Mouse (Mus musculus) E14TG2a.4 (cell line): ENCODE measurements around the gene Rab5c.

Experiments
- H3K27me3 ChIP-seq: 2 replicates; pipeline ENCODE4 v1.6.1; 2014; ENCODE audit warnings: low read length, control low read depth; ENCODE audit not compliant: insufficient read depth
- H3K36me3 ChIP-seq: 2 replicates; pipeline ENCODE4 v1.6.1; 2014; ENCODE audit warnings: low read length, control low read depth; ENCODE audit not compliant: insufficient read depth
- H3K4me1 ChIP-seq: replicated peaks from 2 replicates; pipeline ENCODE4 v1.6.1; 2014; ENCODE audit warnings: low read depth, low read length, control low read depth
- H3K4me3 ChIP-seq: replicated peaks from 2 replicates; pipeline ENCODE4 v1.5.1; 2014; ENCODE audit warnings: mild to moderate bottlenecking, low read length
- H3K9me3 ChIP-seq: 2 replicates; pipeline ENCODE4 v1.6.1; 2014; ENCODE audit warnings: low read length, control low read depth
- CTCF ChIP-seq: conservative IDR thresholded peaks from 2 replicates; pipeline ENCODE4 v1.5.1; 2014; ENCODE audit warnings: low read length
- NANOG ChIP-seq: IDR thresholded peaks from 2 replicates; pipeline ENCODE4 v1.6.1; 2014; ENCODE audit warnings: borderline replicate concordance, low read length, mixed read lengths
- POU5F1 ChIP-seq: IDR thresholded peaks from 2 replicates; pipeline ENCODE4 v1.6.1; 2014; ENCODE audit warnings: low read length, borderline replicate concordance

Rab5c gene

GRCm38 (mm10) chr11:100770646-100771408 is 32.8 kb upstream of the Rab5c start, which contains the start of gene Ghdc:
Gene Ghdc (minus strand): TSS chr11:100770957.
- Histone ChIP-seq H3K4me3 (peak within 1 kb of the TSS; percentile 81), H3K36me3 (peaks cover 28% of the 10 kb centered on the region), H3K4me1 (peaks cover 48% of the 10 kb centered on the region), H3K27me3 (no peaks in the 10 kb centered on the region), H3K9me3 (no peaks in the 10 kb centered on the region)
- no peak for TF ChIP-seq POU5F1
- no peak for TF ChIP-seq NANOG
- TF ChIP-seq CTCF: no peak

- Histone ChIP-seq H3K4me3 (peak overlapping the region; percentile 81), H3K4me1 (peaks cover 48% of the 10 kb centered on the region), H3K9me3 (no peaks in the 10 kb centered on the region), H3K27me3 (no peaks in the 10 kb centered on the region), H3K36me3 (peaks cover 28% of the 10 kb centered on the region)
- TF ChIP-seq CTCF (no peak), NANOG (no peak), POU5F1 (no peak)
Observed at GRCm38 (mm10) chr11:100769980-100770379, 32.0 kb upstream of the Rab5c start.

- peaks cover 45% of the 10 kb centered on the region for H3K4me1 ChIP-seq
- H3K9me3 ChIP-seq: no peaks in the 10 kb centered on the region
- H3K4me3 ChIP-seq: no peak overlapping the region
- TF ChIP-seq CTCF (no peak), POU5F1 (no peak), NANOG (no peak)
- peaks cover 28% of the 10 kb centered on the region for H3K36me3 ChIP-seq
- peaks cover 9% of the 10 kb centered on the region for H3K27me3 ChIP-seq
Observed at GRCm38 (mm10) chr11:100767871-100768270, 29.9 kb upstream of the Rab5c start.

- Histone ChIP-seq H3K9me3 (no peaks in the 10 kb centered on the region), H3K36me3 (peaks cover 28% of the 10 kb centered on the region), H3K4me1 (peaks cover 49% of the 10 kb centered on the region), H3K27me3 (peaks cover 19% of the 10 kb centered on the region), H3K4me3 (no peak overlapping the region)
- TF ChIP-seq CTCF: no peak
- no peak for TF ChIP-seq POU5F1
- no peak for TF ChIP-seq NANOG
Observed at GRCm38 (mm10) chr11:100766726-100767125, 28.7 kb upstream of the Rab5c start.

GRCm38 (mm10) chr11:100762831-100763230 is 24.8 kb upstream of the Rab5c start, which contains the start of gene Hcrt:
Gene Hcrt (minus strand): TSS chr11:100762931.
- Histone ChIP-seq H3K4me3 (peak within 1 kb of the TSS; percentile 73), H3K9me3 (no peaks in the 10 kb centered on the region), H3K4me1 (peaks cover 49% of the 10 kb centered on the region), H3K36me3 (peaks cover 14% of the 10 kb centered on the region), H3K27me3 (peaks cover 50% of the 10 kb centered on the region)
- no peak for TF ChIP-seq POU5F1

- peaks cover 45% of the 10 kb centered on the region for H3K4me1 ChIP-seq
Observed at GRCm38 (mm10) chr11:100761547-100762045, 23.6 kb upstream of the Rab5c start.

GRCm38 (mm10) chr11:100759611-100760233 is 21.7 kb upstream of the Rab5c start, which contains the start of gene Kcnh4:
Gene Kcnh4 (minus strand): TSS chr11:100759942.
- H3K36me3 ChIP-seq: no peaks in the 10 kb centered on the region
- H3K4me1 ChIP-seq: peaks cover 47% of the 10 kb centered on the region
- H3K27me3 ChIP-seq: peaks cover 69% of the 10 kb centered on the region
- H3K9me3 ChIP-seq: no peaks in the 10 kb centered on the region
- no peak for TF ChIP-seq NANOG
- TF ChIP-seq CTCF: no peak
- no peak for TF ChIP-seq POU5F1
- peak within 1 kb of the TSS; percentile 80 for H3K4me3 ChIP-seq

More at GRCm38 (mm10) chr11:100761547-100762045, 23.6 kb upstream of the Rab5c start:
- TF ChIP-seq CTCF: peak; percentile 59
- no peak for TF ChIP-seq POU5F1
- peak overlapping the region; percentile 73 for H3K4me3 ChIP-seq
- peaks cover 4% of the 10 kb centered on the region for H3K36me3 ChIP-seq
- peaks cover 57% of the 10 kb centered on the region for H3K27me3 ChIP-seq
- no peaks in the 10 kb centered on the region for H3K9me3 ChIP-seq

- TF ChIP-seq NANOG (no peak), POU5F1 (no peak), CTCF (no peak)
- Histone ChIP-seq H3K9me3 (no peaks in the 10 kb centered on the region), H3K4me1 (peaks cover 43% of the 10 kb centered on the region), H3K36me3 (no peaks in the 10 kb centered on the region), H3K4me3 (peak overlapping the region; percentile 80), H3K27me3 (peaks cover 71% of the 10 kb centered on the region)
Observed at GRCm38 (mm10) chr11:100758707-100759610, 20.9 kb upstream of the Rab5c start.
